Mouse (Mus musculus) retina, embryonic 14.5 days (tissue): ENCODE data around the gene Olfr1392.

ENCODE experiments used
- DNase-seq: peaks from one replicate; pipeline ENCODE4 v3.0.0-alpha.2; 2015; ENCODE audit warnings: low spot score

Gene Olfr1392

GRCm38 (mm10) chr11:49322442-49322841 is 37.4 kb downstream of the Olfr1392 start, which contains the start of gene Olfr1391:
TSS of gene Olfr1391 (plus strand) at chr11:49322742.
- no peak for DNase-seq

GRCm38 (mm10) chr11:49326726-49327125 is 41.6 kb downstream of the Olfr1392 start:
- DNase-seq = no peak

- DNase-seq = no peak
Observed at GRCm38 (mm10) chr11:49329686-49330085, 44.6 kb downstream of the Olfr1392 start.

- DNase-seq = no peak
Observed at GRCm38 (mm10) chr11:49334888-49335287, 49.8 kb downstream of the Olfr1392 start, which contains the start of gene Olfr1390. TSS of gene Olfr1390 (plus strand) at chr11:49335188.

GRCm38 (mm10) chr11:49337150-49337832 is 52.2 kb downstream of the Olfr1392 start:
- DNase-seq = peak; percentile 2
